Mouse (Mus musculus): ENCODE results near the gene Ino80.

The Ino80 gene

GRCm38 (mm10) chr2:119436988-119437387 is 40.5 kb downstream of the Ino80 start:
- peak in 1 of 2 experiments; percentile 57 for DNase-seq

- DNase-seq = no peak
Measured at GRCm38 (mm10) chr2:119436467-119436866, 41.0 kb downstream of the Ino80 start.

- DNase-seq = peak in 1 of 2 experiments; percentile 40
Measured at GRCm38 (mm10) chr2:119413819-119414218, 63.7 kb downstream of the Ino80 start.

GRCm38 (mm10) chr2:119411674-119412073 is 65.8 kb downstream of the Ino80 start:
- peak in 1 of 2 experiments; percentile 17 for DNase-seq

GRCm38 (mm10) chr2:119411016-119411415 is 66.5 kb downstream of the Ino80 start:
- no peak for DNase-seq

- no peak for DNase-seq
Measured at GRCm38 (mm10) chr2:119408733-119409132, 68.8 kb downstream of the Ino80 start.

GRCm38 (mm10) chr2:119408278-119408677 is 69.2 kb downstream of the Ino80 start:
- DNase-seq = peak; percentile 68 to 89

GRCm38 (mm10) chr2:119399313-119399712 is 78.2 kb downstream of the Ino80 start:
- DNase-seq = no peak

GRCm38 (mm10) chr2:119398665-119399064 is 78.8 kb downstream of the Ino80 start:
- DNase-seq = no peak

GRCm38 (mm10) chr2:119398252-119398651 is 79.2 kb downstream of the Ino80 start:
- no peak for DNase-seq

GRCm38 (mm10) chr2:119389992-119390391 is 87.5 kb downstream of the Ino80 start:
- DNase-seq = no peak

GRCm38 (mm10) chr2:119388266-119388665 is 89.2 kb downstream of the Ino80 start:
- DNase-seq = no peak

- DNase-seq = no peak
Measured at GRCm38 (mm10) chr2:119379455-119379854, 98.0 kb downstream of the Ino80 start.

GRCm38 (mm10) chr2:119377826-119378225 is 99.7 kb downstream of the Ino80 start:
- no peak for DNase-seq

- peak; percentile 42 to 67 for DNase-seq
Measured at GRCm38 (mm10) chr2:119377286-119377685, 100.2 kb downstream of the Ino80 start.

- DNase-seq = no peak
Measured at GRCm38 (mm10) chr2:119370116-119370515, 107.4 kb downstream of the Ino80 start.

GRCm38 (mm10) chr2:119367346-119367745 is 110.1 kb downstream of the Ino80 start:
- DNase-seq = no peak

- DNase-seq = peak in 1 of 2 experiments; percentile 41
Measured at GRCm38 (mm10) chr2:119364969-119365368, 112.5 kb downstream of the Ino80 start.

- no peak for DNase-seq
Measured at GRCm38 (mm10) chr2:119359721-119360291, 117.7 kb downstream of the Ino80 start.

- DNase-seq = no peak
Measured at GRCm38 (mm10) chr2:119358249-119358648, 119.2 kb downstream of the Ino80 start.

- DNase-seq = peak in 1 of 2 experiments; percentile 34
Measured at GRCm38 (mm10) chr2:119356805-119357204, 120.7 kb downstream of the Ino80 start.

- no peak for DNase-seq
Measured at GRCm38 (mm10) chr2:119356310-119356709, 121.2 kb downstream of the Ino80 start.

GRCm38 (mm10) chr2:119355651-119356050 is 121.8 kb downstream of the Ino80 start:
- DNase-seq = no peak

GRCm38 (mm10) chr2:119355089-119355488 is 122.4 kb downstream of the Ino80 start:
- DNase-seq = no peak

GRCm38 (mm10) chr2:119353707-119354106 is 123.8 kb downstream of the Ino80 start:
- no peak for DNase-seq

Measured in lung, postnatal 4 days (tissue).